Mouse (Mus musculus) forebrain, embryonic 12.5 days (tissue): Measurements from ENCODE around the gene Dnajc1. TPM values are rescaled to one million over a fixed set of nuclear protein-coding genes. Genes with fewer than 3 reads are reported as not detected.
A peak's percentile ranks its signal among the peaks of the same experiment; 100 is the strongest.

Experiments used
- ATAC-seq: fragments of 200-750 bp; cut with Nextera tagmentation; 2 replicates; pipeline ENCODE4 v1.8.0; 2017; ENCODE audit warnings: moderate TSS enrichment; ENCODE audit not compliant: low FRiP score
- H3K27ac ChIP-seq: fragments of 300-500 bp; sonication (generic); 2 replicates; pipeline ENCODE4 v1.5.1; 2016; ENCODE audit warnings: mild to moderate bottlenecking
- H3K27me3 ChIP-seq: fragments of 300-500 bp; sonication (generic); 2 replicates; pipeline ENCODE4 v1.6.1; 2016; ENCODE audit warnings: mild to moderate bottlenecking
- H3K36me3 ChIP-seq: fragments of 300-500 bp; sonication (generic); replicated peaks from 2 replicates; pipeline ENCODE4 v1.6.1; 2016; ENCODE audit warnings: mild to moderate bottlenecking
- H3K4me1 ChIP-seq: fragments of 300-500 bp; sonication (generic); 2 replicates; pipeline ENCODE4 v1.6.1; 2016
- H3K4me2 ChIP-seq: fragments of 300-500 bp; sonication (generic); 2 replicates; pipeline ENCODE4 v1.6.1; 2016; ENCODE audit warnings: mild to moderate bottlenecking, moderate library complexity
- H3K4me3 ChIP-seq: fragments of 300-500 bp; sonication (generic); replicated peaks from 2 replicates; pipeline ENCODE4 v1.5.1; 2016; ENCODE audit warnings: mild to moderate bottlenecking
- H3K9ac ChIP-seq: fragments of 300-500 bp; sonication (generic); 2 replicates; pipeline ENCODE4 v1.6.1; 2016; ENCODE audit warnings: mild to moderate bottlenecking
- H3K9me3 ChIP-seq: fragments of 300-500 bp; sonication (generic); 2 replicates; pipeline ENCODE4 v1.6.1; 2016
- WGBS: fragments of 180-500 bp; shearing (Covaris S2); methylation state at CpG from one replicate; pipeline ENCODE4 v1.1.7; 2016; 5-methylcytosine and 5-hydroxymethylcytosine counted together
- polyA plus RNA-seq: library from polyadenylated mRNA; unstranded; fragments of >200 nt; fragmentation: Nextera tagmentation; extraction: Ambion mirVana; gene quantifications from 2 replicates; pipeline ENCODE4 v1.2.1, GENCODE M21; 2016

Gene Dnajc1
- polyA plus RNA-seq, 1 experiment from 2014 or later: 35.3 TPM

DNA sequence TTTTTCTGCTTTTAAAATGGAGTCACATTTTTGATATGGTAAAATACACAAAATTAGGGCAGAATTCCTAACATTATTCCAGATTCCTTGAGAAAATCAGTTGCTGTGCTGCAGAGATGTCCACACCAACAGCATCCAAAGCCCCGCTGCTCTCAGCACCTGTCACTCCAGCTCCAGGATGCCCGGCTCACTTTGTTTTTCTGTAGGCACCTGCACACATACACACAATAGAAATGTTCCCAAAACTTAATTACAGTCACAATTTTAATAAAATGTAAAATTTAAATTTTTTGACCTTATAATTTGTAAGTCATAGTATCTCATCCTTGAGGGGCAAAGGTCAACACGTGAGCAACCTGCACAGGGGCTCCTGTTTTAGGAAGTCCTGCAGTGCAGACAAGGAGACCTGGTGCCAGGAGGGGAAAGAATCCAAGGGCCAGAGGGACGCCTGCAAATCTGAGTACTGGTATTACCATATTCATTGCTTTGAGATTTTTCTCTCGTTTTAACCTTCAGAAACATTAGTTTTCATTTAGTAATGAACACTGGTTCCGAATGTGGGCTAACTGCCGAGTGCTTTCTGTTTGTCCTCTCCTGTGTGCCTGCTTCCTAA lies 183.3 kb downstream of the Dnajc1 start:
- Histone ChIP-seq H3K27me3 (no peaks in the 10 kb centered on the region), H3K4me3 (no peak overlapping the region), H3K4me2 (no peak overlapping the region), H3K9ac (no peak overlapping the region), H3K27ac (no peak overlapping the region), H3K9me3 (no peaks in the 10 kb centered on the region), H3K36me3 (peaks cover 77% of the 10 kb centered on the region), H3K4me1 (peaks cover 4% of the 10 kb centered on the region; the same call in 1 of the 2 replicates)
- WGBS: 91% methylated on average over 7 of the region's 7 CpGs
- no peak for ATAC-seq

DNA sequence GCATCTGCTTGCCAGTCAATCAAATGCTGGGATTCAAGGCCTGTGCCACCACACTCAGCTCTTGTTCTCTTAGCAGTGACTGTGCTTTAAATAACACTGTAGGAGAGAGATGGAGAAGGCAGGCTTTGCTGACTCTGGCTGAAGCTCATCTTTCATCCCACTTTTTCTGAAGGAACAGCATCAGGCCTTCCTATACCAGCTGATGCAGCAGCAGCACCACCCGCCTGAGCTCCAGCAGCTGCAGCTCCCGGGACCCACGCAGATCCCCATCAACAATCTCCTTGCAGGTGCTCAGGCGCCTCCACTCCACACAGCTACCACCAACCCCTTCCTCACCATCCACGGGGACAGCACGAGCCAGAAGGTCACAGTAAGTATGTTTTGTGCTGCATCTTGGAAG lies 184.1 kb downstream of the Dnajc1 start:
- Histone ChIP-seq H3K27ac (no peak overlapping the region), H3K27me3 (no peaks in the 10 kb centered on the region), H3K9me3 (no peaks in the 10 kb centered on the region), H3K4me1 (peaks cover 4% of the 10 kb centered on the region; the same call in 1 of the 2 replicates), H3K9ac (no peak overlapping the region), H3K36me3 (peaks cover 73% of the 10 kb centered on the region), H3K4me2 (no peak overlapping the region), H3K4me3 (no peak overlapping the region)
- 85% methylated on average over 6 of the region's 6 CpGs for WGBS
- ATAC-seq: no peak

DNA sequence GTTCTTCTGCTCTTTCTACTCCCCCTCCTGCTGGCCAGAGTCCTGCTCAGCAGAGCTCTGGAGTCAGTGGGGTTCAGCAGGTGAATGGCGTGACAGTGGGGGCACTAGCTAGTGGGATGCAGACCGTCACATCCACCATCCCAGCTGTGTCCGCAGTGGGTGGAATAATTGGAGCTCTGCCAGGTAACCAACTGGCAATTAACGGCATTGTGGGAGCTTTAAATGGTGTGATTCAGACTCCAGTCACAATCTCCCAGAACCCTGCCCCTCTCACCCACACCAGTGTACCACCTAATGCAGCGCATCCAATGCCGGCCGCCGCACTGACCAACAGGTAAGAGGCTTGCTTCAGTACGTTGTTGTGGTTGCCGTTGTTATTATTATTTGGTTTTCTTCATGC lies 185.8 kb downstream of the Dnajc1 start:
- H3K4me2 ChIP-seq: no peak overlapping the region
- H3K4me1 ChIP-seq: peaks cover 4% of the 10 kb centered on the region; the same call in 1 of the 2 replicates
- H3K9me3 ChIP-seq: no peaks in the 10 kb centered on the region
- peaks cover 68% of the 10 kb centered on the region for H3K36me3 ChIP-seq
- H3K9ac ChIP-seq: no peak overlapping the region
- H3K4me3 ChIP-seq: no peak overlapping the region
- ATAC-seq: peak; percentile 62
- WGBS: 76% methylated on average over 10 of the region's 10 CpGs
- peak overlapping the region; percentile 65; the same call in 1 of the 2 replicates for H3K27ac ChIP-seq
- H3K27me3 ChIP-seq: no peaks in the 10 kb centered on the region

DNA sequence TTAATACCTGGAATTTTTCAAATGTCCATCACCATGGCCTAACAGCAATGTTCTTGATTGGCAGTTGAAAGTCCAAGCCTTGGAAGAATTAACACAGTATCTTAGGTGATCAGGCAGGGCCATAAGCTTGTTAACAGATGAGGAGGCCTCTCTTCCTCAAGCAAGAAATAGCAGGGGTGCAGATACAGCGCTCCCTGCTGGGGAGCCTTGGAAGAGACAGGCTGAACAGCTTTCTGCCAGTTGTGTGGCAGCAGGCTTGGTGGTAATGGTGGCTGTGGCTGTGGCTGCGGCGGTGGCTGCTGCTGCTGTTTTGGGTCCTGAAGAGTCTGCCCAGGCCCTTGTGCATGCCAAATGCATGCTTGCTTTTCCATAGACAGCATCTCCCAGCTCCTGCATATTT lies 187.5 kb downstream of the Dnajc1 start:
- Histone ChIP-seq H3K36me3 (peaks cover 59% of the 10 kb centered on the region), H3K9ac (no peak overlapping the region), H3K27ac (no peak overlapping the region), H3K27me3 (no peaks in the 10 kb centered on the region), H3K4me3 (no peak overlapping the region), H3K9me3 (no peaks in the 10 kb centered on the region), H3K4me1 (peaks cover 4% of the 10 kb centered on the region; the same call in 1 of the 2 replicates), H3K4me2 (no peak overlapping the region)
- WGBS: 76% methylated on average over 3 of the region's 3 CpGs
- ATAC-seq: no peak

DNA sequence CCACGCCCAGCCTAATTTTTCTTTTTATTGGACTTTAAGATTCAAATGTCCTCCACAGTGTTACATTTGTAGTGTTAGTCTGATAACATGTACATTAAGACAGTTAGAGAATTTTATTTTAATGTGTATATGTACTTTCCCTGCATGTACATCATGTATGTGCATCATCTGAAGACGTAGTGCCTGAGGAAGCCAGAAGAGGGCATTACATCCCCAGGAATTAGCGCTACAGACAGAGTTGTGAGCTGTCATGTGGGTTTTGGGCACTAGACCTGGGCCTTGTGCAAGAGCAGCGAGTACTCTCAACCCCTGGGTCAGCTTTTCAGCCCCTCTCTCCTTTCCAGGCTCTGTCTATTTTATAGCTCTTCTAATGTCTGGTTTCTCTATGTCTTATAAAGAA lies 189.7 kb downstream of the Dnajc1 start:
- H3K9ac ChIP-seq: no peak overlapping the region
- H3K9me3 ChIP-seq: no peaks in the 10 kb centered on the region
- WGBS: 97% methylated on average over 4 of the region's 4 CpGs
- ATAC-seq: no peak
- H3K4me2 ChIP-seq: no peak overlapping the region
- peaks cover 4% of the 10 kb centered on the region; the same call in 1 of the 2 replicates for H3K4me1 ChIP-seq
- peaks cover 55% of the 10 kb centered on the region for H3K36me3 ChIP-seq
- no peak overlapping the region for H3K4me3 ChIP-seq
- no peaks in the 10 kb centered on the region for H3K27me3 ChIP-seq
- H3K27ac ChIP-seq: no peak overlapping the region

DNA sequence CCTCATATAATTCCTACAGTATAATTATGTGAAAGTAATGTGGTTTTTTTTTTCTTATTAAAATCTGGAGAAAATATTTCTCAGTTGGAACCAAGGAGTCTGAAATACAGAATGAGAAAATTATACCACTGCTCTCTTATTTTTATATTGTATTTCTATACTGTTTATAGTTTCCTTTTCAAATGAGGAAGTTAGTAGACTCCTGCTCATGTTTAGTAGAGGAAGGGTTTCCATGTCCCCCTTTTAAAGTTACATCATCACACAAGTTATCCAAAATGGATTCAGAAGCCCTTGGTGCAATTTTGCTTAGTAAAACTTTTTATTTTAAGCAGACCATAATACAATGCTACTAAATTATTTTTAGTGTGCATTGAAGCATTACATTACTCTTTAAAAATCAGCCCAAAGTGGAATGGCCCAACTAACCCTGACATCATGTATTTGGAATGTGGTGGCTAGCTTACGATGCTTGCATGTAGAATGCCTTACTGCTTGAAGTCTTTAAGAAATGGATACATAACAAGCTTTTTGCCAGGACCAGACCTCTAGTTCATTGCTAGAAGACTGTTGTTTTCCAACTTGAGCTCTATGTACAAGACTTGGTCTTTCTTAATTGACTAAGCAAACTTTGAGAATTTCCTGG lies 190.7 kb downstream of the Dnajc1 start:
- no peak for ATAC-seq
- H3K4me3 ChIP-seq: no peak overlapping the region

DNA sequence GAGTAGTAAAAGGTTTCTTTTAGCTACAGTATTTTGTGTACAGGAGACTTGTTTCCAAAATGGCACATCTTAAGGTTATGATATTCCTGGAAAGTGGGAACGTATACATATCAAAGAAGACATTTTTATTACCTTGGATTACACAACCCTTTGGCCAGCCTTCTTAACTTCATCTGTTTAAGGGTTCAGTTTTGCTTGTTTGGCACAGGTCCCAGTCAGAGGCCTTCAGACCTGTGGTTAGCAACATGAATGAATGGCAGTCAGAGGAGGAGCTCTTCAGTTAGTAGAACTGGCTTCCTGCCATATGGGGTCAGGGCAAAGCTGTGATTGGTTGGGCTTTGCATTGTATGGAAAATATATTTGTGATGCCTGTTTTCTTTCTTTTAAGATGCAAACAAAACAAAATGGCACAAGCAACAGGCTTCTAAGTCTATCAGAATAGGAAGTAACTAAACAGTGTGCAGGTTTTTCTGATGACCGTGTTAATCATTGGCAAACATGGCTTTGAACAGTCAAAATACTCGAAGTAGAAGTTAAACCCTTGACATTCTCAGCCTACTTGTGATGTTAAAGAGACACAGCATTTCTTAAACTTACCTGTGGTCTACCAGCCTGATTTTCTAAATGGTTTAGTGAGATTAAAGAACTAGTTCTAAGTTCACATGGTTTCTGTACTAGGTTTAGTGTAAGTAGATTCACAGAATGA lies 196.8 kb downstream of the Dnajc1 start:
- H3K36me3 ChIP-seq: peaks cover 31% of the 10 kb centered on the region

More for the DNA sequence above, 190.7 kb downstream of the Dnajc1 start:
- Histone ChIP-seq H3K27me3 (no peaks in the 10 kb centered on the region), H3K9me3 (no peaks in the 10 kb centered on the region), H3K9ac (no peak overlapping the region), H3K4me1 (peaks cover 4% of the 10 kb centered on the region; the same call in 1 of the 2 replicates), H3K27ac (no peak overlapping the region), H3K36me3 (peaks cover 54% of the 10 kb centered on the region), H3K4me2 (no peak overlapping the region)
- whole genome bisulfite sequencing: 64% methylated on average over 1 of the region's 1 CpGs

DNA sequence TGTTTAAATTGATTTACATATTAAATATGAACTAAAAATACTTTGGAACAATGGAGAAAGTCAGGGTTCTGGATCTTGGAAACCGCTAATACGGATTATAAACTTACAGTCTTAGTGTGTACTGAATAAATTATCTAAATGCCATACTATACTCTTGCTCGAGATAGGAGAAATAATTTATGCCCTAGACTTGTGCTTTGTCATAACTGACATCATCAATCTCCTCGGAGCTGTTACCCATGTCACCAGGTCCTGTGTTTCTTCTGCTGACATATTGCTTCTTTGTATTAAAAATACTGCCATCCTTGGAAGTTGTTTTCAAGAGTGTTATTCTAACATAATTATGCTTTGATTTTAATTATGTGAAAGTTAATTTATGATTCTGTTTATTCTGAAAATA lies 197.3 kb downstream of the Dnajc1 start:
- Histone ChIP-seq H3K27me3 (no peaks in the 10 kb centered on the region), H3K9me3 (no peaks in the 10 kb centered on the region), H3K9ac (no peak overlapping the region), H3K4me3 (no peak overlapping the region), H3K36me3 (peaks cover 29% of the 10 kb centered on the region), H3K4me1 (no peaks in the 10 kb centered on the region), H3K4me2 (no peak overlapping the region), H3K27ac (no peak overlapping the region)
- WGBS: 96% methylated on average over 4 of the region's 4 CpGs
- 0 out of 2 replicates have a peak, but pooled peaks have one; percentile 36 for ATAC-seq

More for the DNA sequence above, 196.8 kb downstream of the Dnajc1 start:
- H3K27ac ChIP-seq: no peak overlapping the region
- no peak overlapping the region for H3K9ac ChIP-seq
- WGBS: 85% methylated on average over 3 of the region's 3 CpGs
- H3K4me3 ChIP-seq: no peak overlapping the region
- H3K4me1 ChIP-seq: no peaks in the 10 kb centered on the region
- no peaks in the 10 kb centered on the region for H3K9me3 ChIP-seq
- ATAC-seq: peak; percentile 30; the same call in 1 of the 2 replicates
- no peaks in the 10 kb centered on the region for H3K27me3 ChIP-seq
- H3K4me2 ChIP-seq: no peak overlapping the region

DNA sequence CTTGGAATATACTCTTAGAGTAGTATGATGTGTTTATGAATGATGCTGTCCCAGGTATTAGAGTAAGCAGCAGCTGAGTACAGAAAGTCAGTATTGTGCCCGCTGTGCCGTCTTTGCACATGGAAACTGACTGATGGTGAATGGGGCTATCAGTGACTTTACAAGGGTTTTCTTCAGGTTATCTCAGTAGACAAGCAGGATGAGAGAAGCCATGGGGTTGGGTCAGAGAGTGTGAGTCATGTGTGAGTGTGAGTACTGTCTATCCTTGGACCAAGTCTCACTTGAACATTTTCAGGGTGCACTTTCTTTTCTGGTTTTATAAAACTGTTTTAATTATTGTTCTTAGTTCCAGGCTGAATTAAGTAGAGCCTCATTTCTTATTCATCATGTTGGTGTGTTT lies 204.3 kb downstream of the Dnajc1 start:
- H3K4me2 ChIP-seq: no peak overlapping the region
- peaks cover 55% of the 10 kb centered on the region for H3K36me3 ChIP-seq
- no peak for ATAC-seq
- no peak overlapping the region for H3K9ac ChIP-seq
- no peaks in the 10 kb centered on the region for H3K27me3 ChIP-seq
- H3K9me3 ChIP-seq: no peaks in the 10 kb centered on the region
- H3K4me3 ChIP-seq: no peak overlapping the region
- H3K4me1 ChIP-seq: no peaks in the 10 kb centered on the region
- no peak overlapping the region for H3K27ac ChIP-seq
- WGBS: 95% methylated on average over 2 of the region's 2 CpGs

DNA sequence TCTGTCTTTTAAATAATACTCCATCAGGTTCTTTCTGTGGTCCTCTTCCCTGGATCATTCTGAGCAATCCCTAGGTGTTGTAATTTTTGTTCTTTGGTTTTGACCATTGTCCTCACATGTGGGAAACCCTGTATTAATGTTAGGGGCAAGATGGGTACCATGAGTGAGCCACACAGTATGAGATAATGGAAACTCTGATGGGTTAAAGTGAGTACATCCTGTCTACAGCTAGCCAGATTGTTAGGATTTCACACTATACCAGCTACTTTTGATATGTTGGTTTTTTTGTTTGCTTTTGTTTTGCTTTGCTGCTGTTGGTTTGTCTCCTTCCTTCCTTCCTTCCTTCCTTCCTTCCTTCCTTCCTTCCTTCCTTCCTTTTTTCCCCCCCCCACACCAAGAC lies 209.6 kb downstream of the Dnajc1 start:
- Histone ChIP-seq H3K4me2 (no peak overlapping the region), H3K27ac (no peak overlapping the region), H3K9me3 (no peaks in the 10 kb centered on the region), H3K36me3 (peaks cover 42% of the 10 kb centered on the region), H3K9ac (no peak overlapping the region), H3K4me3 (no peak overlapping the region), H3K4me1 (no peaks in the 10 kb centered on the region), H3K27me3 (no peaks in the 10 kb centered on the region)
- ATAC-seq: no peak

DNA sequence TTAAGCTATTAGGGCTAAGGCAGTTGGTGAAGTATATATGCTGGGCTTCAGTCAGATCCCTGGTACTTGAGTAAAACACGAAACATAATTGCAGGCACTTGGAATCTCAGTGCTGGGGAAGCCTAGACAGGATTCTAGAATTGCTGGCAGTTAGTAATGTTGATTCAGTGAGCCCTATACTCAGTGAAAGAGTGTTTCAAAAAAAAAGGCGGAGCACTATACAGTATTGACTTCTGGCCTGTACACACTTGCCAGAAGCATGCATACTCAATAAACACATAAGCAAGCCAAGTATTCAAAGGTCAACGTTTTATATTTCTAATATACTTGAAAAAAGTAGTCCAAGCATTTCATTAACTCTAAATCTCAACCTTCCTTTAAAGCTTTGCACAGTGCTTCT lies 211.0 kb downstream of the Dnajc1 start:
- H3K4me2 ChIP-seq: no peak overlapping the region
- H3K4me3 ChIP-seq: no peak overlapping the region
- H3K36me3 ChIP-seq: peaks cover 41% of the 10 kb centered on the region
- ATAC-seq: no peak
- H3K27ac ChIP-seq: no peak overlapping the region
- no peaks in the 10 kb centered on the region for H3K4me1 ChIP-seq
- no peak overlapping the region for H3K9ac ChIP-seq
- 93% methylated on average over 3 of the region's 3 CpGs for WGBS
- no peaks in the 10 kb centered on the region for H3K27me3 ChIP-seq
- no peaks in the 10 kb centered on the region for H3K9me3 ChIP-seq

DNA sequence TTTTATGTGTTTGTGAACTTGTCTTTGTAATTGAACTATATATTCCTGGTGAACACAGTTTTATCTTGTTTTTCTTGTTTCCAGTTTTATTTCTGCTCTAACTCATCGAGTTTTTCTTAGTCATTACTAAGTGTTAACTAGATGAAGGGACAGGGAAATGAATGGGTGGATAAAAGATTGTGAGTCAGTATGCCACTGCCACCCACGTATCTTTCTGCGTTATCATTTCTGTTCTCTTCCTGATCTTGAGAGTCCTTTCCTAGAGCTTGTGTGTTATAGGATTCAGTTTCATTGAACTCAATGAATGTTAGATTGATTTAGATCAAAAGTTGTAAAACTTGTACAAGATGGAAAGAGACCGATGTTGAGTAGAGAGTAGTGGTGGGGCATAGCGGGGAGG lies 212.3 kb downstream of the Dnajc1 start:
- no peak overlapping the region for H3K4me3 ChIP-seq
- H3K27ac ChIP-seq: no peak overlapping the region
- no peak overlapping the region for H3K9ac ChIP-seq
- WGBS: 98% methylated on average over 5 of the region's 5 CpGs
- H3K4me2 ChIP-seq: no peak overlapping the region
- peaks cover 45% of the 10 kb centered on the region for H3K36me3 ChIP-seq
- H3K27me3 ChIP-seq: no peaks in the 10 kb centered on the region
- ATAC-seq: no peak
- H3K4me1 ChIP-seq: no peaks in the 10 kb centered on the region
- H3K9me3 ChIP-seq: no peaks in the 10 kb centered on the region
